Mouse (Mus musculus) kidney, postnatal 25 days (tissue): ENCODE data around the gene Serpinb9d.
"Not testable (repeated sequence)": the region's sequence is repeated elsewhere in the genome, so short reads cannot be mapped to it uniquely, and the experiment has no call there.

Experiments
- DNase-seq, 2 experiments: peaks; one replicate each; pipeline ENCODE4 v3.0.0; 2021; ENCODE audit warnings: mixed read lengths in 2 of 2

The Serpinb9d gene

DNA sequence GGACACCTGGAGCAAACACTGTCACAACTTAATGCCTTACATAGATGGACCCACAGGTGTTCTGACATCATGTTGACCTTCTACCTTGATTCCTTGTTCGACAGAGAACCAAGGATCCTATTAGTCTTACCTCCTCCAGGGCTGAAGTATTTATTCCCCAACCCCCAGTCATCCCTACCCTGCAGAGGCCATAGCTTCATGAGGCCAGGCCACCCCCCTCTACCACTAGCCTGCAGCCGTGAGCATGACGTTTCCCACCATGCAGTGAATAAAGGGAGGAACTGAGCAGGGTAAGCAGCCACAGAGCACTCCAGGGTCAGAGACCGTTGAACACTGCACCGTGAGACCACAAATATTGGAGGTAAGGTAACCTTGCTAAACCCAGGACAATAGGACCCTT lies at the start of gene Serpinb9d:
Gene Serpinb9d (plus strand): TSS at position 301 of the 400 bp plus-strand sequence.
- no peak for DNase-seq

DNA sequence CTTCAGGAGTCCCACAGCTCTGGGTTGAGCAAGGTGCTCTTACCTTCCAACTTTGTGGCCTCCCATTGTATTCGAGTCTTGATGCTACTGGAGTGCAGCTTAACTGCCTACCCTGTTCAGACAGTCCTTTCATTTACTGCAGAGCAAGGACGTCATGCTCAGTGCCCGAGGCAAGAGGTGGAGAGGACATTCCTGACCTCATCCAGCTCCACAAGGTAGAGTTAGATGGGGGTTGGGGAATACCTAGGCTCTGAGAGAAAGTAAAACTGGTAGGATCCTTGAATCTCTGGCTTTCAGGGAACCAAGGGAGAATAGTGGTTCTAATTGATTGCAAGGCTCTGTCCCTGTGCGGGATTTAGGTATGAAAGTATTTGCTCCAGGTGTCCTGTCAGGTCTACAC lies 33.1 kb upstream of the Serpinb9d start, which contains the start of gene Serpinb9c:
Gene Serpinb9c (minus strand): TSS at position 101 of the 400 bp plus-strand sequence.
- DNase-seq, result no peak

DNA sequence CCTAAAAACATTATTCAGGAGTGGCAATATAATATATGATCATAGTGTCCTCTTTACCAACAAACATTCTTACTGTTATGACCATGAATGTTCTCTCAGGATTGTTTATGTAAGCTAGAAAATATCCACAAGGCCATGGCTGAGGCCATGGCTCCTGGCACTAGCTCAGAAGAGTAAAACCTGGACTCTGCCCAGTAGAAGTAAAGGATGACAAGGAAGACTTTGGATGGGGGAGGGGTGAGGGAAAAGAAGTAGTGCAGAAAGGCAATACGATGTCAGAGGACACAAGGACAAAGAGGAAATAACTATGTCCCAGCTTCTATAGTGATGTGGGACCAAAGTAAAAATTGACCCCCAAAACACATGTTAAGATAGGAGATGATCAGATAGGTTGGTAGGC lies 2.3 kb upstream of the Serpinb9d start:
- not testable (repeated sequence) for DNase-seq

DNA sequence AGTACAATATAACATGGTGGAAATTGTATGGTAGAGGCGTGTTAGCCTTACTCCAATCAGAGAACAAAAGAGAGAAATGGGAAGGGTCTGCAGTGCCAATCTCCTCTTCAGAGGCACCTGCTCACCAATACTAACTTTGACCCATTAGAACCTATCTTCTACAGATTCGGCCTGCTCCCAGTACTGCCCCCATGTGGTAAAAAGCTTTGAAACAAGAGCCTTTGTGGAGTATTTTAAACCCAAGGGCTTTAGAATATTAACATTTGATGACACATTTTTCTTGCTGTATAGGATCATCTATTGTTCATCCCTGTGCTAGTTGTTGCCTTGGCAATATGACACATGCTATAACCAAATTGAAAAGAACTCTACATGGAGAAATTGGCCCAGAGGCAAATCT lies 7.0 kb downstream of the Serpinb9d start:
- DNase-seq, result no peak

DNA sequence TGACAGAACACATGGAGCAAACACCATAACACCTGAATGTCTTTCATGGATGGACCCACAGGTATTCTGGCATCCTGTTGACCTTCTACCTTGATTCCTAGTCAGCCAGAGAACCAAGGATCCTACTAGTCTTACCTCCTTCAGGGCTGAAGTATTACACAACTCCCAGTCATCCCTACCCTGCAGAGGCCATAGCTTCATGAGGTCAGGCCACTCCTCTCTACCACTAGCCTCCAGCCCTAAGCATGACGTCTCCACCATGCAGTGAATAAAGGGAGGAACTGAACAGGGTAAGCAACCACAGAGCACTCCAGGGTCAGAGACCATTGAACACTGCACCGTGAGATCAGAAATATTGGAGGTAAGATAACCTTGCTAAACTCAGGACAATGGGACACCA lies 56.6 kb downstream of the Serpinb9d start, which contains the start of gene Serpinb9e:
Gene Serpinb9e (plus strand): TSS at position 301 of the 400 bp plus-strand sequence.
- DNase-seq, result not testable (repeated sequence)
